Mouse (Mus musculus) heart, adult 18-20 months (tissue): Measurements from ENCODE around the gene Ankrd28. TPM values are rescaled to one million over a fixed set of nuclear protein-coding genes. Genes with fewer than 3 reads are reported as not detected.
"Not testable (repeated sequence)": the region's sequence is repeated elsewhere in the genome, so short reads cannot be mapped to it uniquely, and the experiment has no call there.

Experiments
- DNase-seq, 2 experiments: peaks; one replicate each; pipeline ENCODE4 v3.0.0; 2021 to 2022; ENCODE audit warnings: mixed read lengths in 1 of 2
- long read RNA-seq, 2 experiments: library from polyadenylated mRNA; stranded (forward); transcript quantifications; one replicate each; pipeline ENCODE4 v2.0.0; 2021
- total RNA-seq, 2 experiments: library from RNA; stranded (reverse); gene quantifications; 2 replicates each; pipeline ENCODE4 v1.2.3; 2021

The Ankrd28 gene
- total RNA-seq = 10 to 100 TPM; 26.1 to 32.4 TPM
- long read RNA-seq, experiment 1, full-length matches to known transcripts = 1 of 7 reads
- long read RNA-seq, experiment 1, partial matches to known transcripts = 0 of 7 reads
- long read RNA-seq, experiment 1, other reads (novel, unspliced or antisense) = 6 of 7 reads
- long read RNA-seq, experiment 2, partial matches to known transcripts = 0 of 4 reads
- long read RNA-seq, experiment 2, other reads (novel, unspliced or antisense) = 4 of 4 reads

GRCm38 (mm10) chr14:31830571-31831369 is at the start of gene Ankrd28:
Gene Ankrd28, minus strand, starts transcription at chr14:31830651.
- peak; percentile 93 to 96 for DNase-seq

- DNase-seq = no peak
Measured at GRCm38 (mm10) chr14:31879456-31879855, 49.0 kb upstream of the Ankrd28 start.

DNA sequence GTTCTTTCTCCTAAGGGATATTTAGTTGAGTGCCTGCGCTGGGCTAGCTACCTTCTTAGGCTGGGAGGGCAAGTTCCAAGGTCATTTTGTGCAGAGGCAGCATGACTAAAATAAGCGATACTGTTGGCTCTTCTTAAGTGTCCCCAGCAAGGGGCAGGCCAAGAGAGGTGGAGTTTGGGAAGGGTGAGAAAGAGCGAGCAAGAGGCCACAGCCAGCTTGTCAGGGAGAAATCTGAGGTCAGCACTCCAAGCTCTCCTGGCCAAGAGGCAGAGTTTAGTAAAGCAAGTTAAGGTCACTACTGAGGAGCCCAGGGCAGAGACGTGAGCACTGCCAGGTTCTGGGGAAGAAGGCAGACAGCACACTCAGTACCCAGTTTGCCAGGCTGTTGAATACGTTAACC is 41.7 kb upstream of the Ankrd28 start:
- DNase-seq = peak; percentile 48 to 72

DNA sequence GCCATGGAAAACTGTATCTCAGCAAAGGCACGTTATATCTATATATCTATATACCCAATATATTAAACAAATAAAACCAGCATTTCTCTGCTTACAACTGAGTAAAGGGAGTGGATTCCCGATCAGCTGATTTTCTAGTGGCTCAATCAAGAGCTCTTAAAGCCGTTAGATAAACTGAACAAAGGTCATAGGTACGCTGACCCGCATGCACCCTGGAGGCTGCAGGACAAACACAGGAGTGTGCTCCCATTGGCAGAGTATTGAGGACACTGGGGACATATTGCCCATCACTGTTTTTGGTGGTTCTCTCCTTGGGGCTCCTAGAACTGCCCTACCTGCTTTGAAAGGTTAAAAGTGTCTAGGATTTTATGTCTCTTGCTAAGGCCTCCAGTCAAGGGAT is 40.0 kb upstream of the Ankrd28 start:
- DNase-seq = no peak

DNA sequence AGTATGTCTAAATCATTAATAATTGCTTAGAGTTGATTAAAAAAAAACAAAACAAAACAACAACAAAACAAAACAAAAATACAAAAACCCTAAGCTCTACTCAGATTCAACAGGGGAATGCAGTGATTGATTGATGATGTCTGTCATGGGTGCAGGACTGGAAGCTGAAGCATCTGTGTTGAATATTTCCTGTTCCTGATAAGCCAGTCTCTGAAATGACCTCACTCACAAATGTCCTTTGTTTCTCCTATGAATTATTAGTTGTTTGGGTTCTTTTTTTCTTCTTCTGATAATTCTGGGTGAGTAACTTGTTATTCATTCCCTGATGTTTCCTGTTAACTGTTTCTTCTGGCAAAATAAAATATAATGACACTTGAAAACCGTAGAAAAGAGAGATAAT is 38.1 kb upstream of the Ankrd28 start:
- DNase-seq = no peak

- not testable (repeated sequence) for DNase-seq
Measured at GRCm38 (mm10) chr14:31866366-31866765, 35.9 kb upstream of the Ankrd28 start.

DNA sequence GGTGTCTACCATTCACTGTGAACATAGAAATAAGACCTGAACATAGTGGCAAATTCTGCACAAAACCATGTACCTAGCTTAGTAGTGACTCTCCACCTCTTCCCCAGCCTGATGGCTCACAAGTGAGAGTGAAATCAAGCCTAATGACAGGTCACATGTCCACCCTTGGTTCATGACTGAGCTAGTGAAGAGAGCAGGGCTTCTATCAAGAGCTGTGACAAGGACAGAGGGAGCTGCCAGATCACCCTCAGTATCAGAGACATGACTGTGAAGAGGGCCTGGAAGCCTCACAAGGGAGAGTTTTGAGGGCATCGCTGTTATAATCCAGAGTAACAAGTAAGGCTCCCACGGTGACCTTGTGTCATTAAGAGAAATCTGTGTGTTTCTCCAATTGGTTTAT is 28.2 kb upstream of the Ankrd28 start:
- peak; percentile 41 to 63 for DNase-seq

GRCm38 (mm10) chr14:31857096-31857975 is 26.9 kb upstream of the Ankrd28 start:
- no peak for DNase-seq

DNA sequence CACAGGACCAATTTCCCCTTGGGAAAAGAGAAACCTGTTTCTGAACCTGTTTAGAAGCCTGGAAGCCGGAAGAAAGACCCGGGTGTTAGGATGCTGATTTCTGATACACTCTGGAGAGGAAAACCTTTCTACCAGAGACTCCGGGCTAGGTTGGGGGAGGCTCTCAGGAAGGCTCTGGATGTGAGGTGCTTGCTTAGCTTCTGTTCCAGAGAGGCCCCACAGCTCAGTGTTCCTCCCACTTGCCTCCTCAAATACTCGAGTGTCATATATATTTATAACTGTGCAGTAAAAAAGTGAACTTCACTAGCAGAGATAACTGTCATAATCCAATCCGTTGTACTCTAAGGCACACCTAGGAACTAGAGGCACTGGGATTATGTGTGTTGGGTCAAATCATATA is 25.6 kb upstream of the Ankrd28 start:
- no peak for DNase-seq

- peak in 1 of 2 experiments; percentile 11 for DNase-seq
Measured at GRCm38 (mm10) chr14:31854667-31855066, 24.2 kb upstream of the Ankrd28 start.

GRCm38 (mm10) chr14:31843571-31843970 is 13.1 kb upstream of the Ankrd28 start:
- DNase-seq = no peak

DNA sequence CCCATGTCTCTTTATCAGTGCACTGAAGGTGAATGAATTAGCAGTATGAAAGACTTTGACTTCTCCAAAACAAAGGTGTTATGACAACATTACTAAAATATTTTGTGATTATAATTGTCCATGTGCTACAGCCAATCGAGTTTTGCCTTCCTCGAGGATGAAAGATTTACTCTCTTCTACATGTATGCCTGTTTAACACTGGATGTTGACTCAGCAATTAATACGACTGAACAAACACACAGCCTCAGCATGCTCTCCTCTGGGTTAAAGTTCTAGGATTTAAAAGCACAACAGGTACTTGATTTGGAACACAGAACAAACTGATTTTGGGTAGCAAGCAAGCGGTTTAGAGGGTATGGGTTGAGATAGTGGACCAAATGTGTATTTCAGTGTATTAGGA is 1.6 kb upstream of the Ankrd28 start:
- no peak for DNase-seq

DNA sequence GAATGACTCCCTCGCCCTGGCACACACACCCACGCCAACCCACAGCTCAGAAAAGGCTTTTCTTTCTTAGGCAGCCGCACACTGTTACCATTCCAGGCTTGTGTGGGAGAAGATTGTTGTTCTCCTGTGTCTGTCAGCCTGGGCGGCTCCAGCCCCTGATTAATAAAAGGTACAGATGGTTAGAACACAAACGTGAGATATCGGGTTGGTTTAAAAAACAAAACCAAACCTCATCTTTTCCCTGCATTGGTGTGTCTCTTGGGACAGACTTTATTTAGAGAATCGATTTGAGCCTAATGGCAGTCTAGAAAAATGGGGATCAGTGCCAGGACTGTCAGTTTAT is 890 bp upstream of the Ankrd28 start:
- DNase-seq = peak in 1 of 2 experiments; percentile 34

GRCm38 (mm10) chr14:31829761-31830562 is 489 bp downstream of the Ankrd28 start:
- DNase-seq = peak; percentile 51 to 52

- no peak for DNase-seq
Measured at GRCm38 (mm10) chr14:31827221-31827620, 3.2 kb downstream of the Ankrd28 start.

DNA sequence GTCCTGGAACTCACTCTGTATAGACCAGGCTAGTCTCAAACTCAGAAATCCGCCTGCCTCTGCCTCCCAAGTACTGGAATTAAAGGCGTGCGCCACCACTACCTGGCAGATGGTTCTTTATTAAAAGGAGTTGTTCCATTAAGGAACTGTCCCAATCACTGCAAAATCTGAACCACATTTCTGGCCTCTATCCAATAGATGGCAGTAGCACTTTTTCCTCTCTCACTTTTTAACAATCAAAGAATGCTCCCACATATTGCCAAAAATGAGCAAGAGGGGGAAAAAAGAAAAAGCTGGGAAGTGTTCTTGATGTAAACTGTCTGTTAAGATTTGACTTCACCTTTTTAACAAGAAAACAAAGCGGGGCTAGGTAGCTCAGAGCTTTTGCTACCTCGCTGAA is 20.5 kb downstream of the Ankrd28 start:
- DNase-seq = no peak

GRCm38 (mm10) chr14:31803791-31804190 is 26.7 kb downstream of the Ankrd28 start:
- DNase-seq = no peak

DNA sequence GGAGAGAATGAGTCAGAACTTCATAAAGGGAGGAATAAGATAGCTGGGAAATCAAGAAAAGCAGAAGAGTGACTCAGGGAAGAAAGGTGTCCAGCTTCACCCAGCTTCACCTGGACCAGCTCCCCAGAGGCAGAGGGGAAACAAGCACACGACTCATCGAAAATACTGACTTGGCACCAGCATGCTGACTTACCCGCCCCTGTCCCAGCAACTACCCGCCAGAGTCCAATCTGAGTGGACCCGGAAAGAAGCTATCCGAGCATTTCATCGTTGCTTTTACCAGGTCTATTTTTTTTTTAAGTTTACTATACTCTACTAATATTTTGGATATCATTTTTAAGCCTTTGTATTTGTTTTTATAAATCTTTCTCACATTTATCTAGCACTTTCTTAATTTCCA is 29.5 kb downstream of the Ankrd28 start:
- no peak for DNase-seq

DNA sequence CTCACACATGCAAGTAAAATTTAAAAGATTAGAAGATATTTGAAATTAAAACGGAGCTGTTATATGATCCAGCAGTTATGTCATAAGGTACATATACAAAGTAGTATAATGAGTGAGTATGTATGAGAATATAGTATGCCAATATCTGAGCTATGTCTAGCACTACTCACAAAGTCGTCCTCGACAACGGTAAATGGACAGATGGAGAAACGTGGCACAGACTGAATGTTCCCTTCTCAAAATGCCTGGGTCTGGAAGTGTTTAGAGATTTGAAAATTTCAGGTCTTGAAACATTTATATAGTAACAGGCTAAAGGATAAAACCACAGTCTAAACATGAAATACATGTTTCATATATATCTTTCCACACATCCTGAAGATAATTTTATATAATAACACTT is 30.0 kb downstream of the Ankrd28 start:
- no peak for DNase-seq

- DNase-seq = no peak
Measured at GRCm38 (mm10) chr14:31798937-31799336, 31.5 kb downstream of the Ankrd28 start.

GRCm38 (mm10) chr14:31795535-31795934 is 34.9 kb downstream of the Ankrd28 start:
- DNase-seq = no peak

DNA sequence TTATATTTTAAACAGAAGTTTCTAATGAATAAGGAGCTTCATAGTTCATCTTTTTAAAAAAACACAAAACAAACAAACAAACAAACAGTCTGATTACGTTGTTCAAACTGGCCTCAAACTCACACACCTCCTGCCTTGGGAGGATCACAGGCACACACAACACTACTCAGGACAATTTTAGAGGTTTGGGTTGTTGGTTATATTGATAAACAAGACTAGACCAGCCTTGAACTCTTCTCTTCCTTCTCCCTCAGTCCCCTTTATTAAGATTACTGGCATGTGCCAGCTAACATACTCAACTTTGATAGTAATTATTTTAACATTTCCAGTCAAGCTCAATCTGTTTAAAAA is 35.7 kb downstream of the Ankrd28 start:
- DNase-seq = no peak
